Mouse (Mus musculus) CD4-positive helper T cell, adult 2 months (primary cell): ENCODE measurements around the gene Sphk2.

Experiments used
- DNase-seq: peaks from one replicate; pipeline ENCODE4 v3.0.0-alpha.2; 2012; ENCODE audit warnings: low read depth, missing footprints, low spot score

Sphk2 gene

DNA sequence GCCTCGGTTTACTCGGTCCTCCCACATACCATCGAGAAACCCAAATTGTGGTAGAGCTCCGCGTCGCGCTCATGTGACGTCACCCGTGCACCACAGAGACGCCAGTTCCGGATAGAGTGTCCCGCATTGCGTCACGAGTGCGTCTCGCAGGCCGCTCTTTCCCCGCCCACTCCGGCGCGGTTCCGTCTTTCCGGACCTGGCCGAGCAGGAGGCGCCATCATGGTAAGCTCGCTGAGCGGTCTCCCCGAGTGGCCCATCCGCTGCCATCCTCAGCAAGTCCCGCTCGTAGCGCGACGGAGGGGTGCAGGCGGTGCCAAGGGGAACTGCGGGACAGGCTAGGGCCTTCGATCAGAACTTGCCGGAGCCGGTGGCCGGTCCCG, at the start of gene Sphk2:
Sphk2 (minus strand) TSS at position 85 of the 380 bp plus-strand sequence.
- DNase-seq, result peak; percentile 98

DNA sequence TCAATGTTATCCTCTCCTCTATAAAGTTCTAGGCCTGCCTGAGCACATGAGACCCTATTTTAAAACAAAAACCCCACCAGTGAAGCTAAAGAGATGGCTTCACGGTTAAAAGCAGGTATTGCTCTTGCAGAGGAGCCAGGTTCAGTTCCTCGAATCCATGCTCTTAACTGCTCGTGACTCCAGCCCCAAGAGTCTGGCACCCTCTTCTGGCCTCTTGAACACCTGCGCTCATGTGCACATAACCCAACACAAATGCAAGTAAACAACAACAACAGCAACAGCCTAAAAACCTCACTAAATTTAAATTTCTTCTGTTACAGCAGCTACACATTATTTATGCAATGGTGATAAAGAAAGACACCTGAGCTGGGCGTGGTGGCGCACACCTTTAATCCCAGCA, 49.7 kb upstream of the Sphk2 start:
- DNase-seq, result no peak

DNA sequence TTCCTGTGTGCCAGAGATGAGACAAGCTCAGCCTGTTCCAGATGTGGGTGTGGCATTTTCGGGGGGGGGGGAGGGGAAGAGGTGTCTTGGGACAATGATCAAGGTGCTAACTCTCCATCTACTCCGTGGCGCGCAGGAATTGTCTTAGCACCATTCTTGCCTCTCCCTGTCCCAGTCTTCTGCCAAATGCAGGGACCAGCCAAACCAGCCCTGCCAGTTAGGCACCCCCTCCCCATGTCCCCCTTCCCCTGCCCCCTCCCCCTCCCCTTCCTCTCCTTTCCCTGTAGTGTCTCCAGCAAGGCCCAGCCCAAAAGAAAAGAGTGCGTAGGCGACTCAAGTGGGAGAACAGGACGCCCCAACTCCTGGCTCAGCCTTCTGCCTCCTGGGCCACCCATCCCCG, 49.0 kb upstream of the Sphk2 start:
- no peak for DNase-seq

DNA sequence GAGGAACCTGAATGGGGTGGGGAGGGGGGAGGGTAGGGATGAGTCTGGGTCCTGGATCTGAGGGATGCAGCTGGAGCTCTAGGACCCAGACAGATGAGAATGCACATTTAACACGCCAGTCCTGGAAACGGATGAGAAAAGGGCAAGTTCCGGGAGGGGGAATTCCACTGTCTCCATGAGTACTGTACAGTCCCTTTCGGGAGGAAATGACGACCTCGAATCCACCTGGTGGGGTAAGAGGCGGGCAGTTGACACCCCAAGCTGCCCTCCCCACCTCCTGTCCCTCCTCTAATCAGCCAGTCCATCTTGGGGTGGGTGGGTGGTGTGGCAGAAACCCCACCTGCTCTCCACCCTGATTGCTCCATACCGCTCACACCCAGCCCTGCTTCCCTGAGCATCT, 48.2 kb upstream of the Sphk2 start:
- DNase-seq, result peak; percentile 29

DNA sequence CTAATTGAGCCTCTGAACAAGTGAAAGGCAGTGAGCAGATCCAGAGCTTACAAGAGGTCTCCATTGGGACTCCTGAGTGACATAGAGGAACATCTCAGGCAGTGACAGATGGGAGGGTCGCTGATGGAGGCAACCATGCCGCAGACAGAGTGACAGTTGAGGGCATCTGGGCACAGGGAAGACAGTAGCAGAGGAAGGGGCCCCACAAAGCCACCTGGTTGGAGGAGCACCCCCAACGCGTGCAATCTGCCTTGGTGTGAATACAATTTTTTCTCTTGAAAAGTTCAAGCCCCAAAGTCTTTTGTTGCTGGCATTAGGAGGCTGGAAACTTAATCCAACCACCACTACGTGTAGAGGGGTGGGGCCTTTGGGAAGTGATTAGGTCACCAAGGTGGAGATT, 42.3 kb upstream of the Sphk2 start:
- DNase-seq, result no peak

DNA sequence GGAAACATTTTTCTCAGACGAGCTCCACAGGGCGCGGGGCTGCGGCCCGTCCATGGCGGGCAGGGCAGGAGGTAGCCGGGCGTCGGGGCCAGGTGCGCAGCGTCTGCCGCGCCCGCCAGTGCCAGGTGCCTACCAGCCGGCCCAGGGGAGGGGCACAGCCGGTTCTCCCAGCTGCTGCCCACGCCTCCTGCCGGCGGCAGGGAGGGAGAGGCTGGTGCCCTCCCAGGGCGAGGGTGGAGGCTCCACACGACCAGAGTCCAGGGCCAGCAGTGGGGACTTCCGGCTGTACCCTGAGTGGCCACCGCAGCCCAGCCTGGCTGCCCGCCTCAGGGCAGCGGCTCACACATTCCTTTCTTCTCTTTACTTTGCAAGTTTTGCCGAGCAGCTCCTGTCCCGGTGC, 41.6 kb upstream of the Sphk2 start:
- DNase-seq, result no peak

DNA sequence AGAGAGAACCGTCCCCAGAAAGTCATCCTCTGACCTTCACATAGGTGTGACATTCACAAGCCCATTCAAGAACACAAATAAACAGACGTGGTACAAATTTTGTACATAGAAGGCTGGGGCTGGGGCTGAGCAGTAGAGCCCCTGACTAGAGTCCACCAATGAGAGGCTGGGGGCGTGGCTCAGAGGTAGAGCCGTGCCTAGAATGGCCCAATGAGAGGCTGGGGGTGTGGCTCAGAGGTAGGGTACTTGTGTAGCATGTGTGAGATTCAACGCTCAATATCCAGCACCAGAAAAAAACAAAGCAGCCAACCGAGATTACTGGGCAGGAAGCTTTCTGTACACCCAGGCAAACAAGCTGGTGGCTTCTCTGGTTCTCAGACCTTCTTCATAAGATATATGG, 37.9 kb upstream of the Sphk2 start:
- DNase-seq, result no peak

DNA sequence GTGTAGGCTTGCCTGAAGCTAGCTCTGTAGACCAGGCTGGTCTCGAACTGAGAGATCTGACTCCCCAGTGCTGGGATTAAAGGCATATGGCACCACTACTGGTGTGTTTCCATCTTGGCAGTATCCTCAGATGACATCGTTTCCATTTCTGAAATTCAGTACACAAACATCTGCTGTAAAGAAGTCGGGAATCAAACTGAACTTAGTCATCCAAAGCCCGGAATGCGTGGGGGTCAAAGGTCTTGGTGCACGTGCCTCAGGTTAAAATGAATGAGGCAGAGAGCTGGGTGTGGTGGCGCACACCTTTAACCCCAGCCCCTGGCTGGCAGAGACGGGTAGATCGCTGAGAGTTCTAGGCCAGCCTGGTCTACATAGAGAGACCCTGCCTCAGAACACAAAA, 32.4 kb upstream of the Sphk2 start:
- DNase-seq, result no peak

DNA sequence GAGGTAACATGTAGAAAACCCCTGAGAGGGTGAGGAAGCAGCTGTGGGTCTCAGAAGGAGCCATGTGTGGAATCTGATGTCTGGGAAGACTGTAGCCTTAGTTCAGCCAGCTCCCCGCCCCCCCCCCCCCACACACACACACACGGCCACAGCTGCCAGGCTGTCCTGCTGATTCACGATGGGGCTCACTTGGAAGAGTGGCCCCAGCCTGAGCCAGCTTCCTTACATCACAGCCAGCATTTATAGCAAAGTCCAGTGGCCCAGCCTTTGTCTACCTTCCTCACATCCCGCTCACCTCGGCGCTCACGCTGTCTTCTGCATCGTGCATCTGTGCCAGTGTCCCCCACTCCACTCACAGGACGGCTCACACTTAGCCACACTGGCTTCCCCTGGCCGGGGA, 31.6 kb upstream of the Sphk2 start:
- no peak for DNase-seq

DNA sequence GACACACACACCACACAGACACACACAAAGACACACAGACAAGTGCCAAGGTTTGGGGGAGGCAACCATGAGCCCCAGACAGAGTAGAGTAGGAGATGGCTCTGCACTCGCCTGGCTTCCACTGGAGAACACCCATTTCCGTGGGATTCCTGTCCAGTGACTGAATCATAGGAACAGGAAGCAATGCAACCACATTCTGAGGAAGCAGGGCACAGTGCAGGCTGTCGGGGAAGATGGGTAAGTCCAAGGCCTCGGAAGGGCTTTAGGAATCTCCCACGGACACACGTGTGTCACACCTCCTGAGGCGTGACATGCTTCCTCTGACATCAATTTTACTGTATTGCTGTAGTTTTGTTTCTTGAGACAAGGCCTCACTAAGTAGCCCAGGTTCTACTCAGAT, 30.3 kb upstream of the Sphk2 start:
- no peak for DNase-seq

GRCm38 (mm10) chr7:45747450-45747849, 29.6 kb upstream of the Sphk2 start:
- DNase-seq, result no peak

DNA sequence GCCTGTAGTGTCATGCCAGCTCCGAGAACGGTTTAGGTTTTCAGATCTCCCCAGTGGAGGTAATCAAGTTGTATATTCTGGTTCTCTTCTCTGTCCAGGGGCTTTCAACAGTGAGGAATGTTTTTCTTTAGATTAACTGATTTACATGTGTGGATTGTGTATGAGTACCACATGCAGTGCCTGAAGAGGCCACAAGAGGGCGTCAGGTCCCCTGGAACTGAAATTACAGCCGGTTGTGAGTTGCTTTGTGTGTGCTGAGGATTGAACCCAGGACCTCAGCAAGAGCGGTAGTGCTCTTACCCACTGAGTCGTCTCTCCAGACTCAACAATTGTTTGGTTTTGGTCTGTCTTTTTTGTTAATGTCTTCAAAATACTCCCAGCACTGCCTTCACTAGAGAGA, 28.7 kb upstream of the Sphk2 start:
- DNase-seq, result no peak

DNA sequence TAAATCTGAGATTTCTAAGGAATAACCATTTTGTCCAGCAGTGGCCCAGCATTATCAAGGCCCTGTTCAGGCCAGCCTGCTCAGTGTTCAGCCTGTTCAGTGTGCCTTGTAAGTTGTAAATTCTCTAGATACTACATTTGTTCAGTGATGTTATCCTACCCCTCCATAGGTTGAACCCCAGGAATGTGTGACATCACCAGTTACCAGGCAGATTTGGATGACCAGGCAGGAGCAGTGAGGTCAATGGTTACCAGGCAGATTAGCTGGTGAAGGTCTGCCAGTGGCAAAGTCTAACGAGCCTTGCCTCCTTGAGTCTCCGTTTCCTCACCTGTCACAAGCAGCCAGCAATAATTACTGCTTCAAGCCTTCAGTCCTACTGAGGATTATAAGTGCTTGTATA, 26.6 kb upstream of the Sphk2 start:
- DNase-seq, result peak; percentile 66

DNA sequence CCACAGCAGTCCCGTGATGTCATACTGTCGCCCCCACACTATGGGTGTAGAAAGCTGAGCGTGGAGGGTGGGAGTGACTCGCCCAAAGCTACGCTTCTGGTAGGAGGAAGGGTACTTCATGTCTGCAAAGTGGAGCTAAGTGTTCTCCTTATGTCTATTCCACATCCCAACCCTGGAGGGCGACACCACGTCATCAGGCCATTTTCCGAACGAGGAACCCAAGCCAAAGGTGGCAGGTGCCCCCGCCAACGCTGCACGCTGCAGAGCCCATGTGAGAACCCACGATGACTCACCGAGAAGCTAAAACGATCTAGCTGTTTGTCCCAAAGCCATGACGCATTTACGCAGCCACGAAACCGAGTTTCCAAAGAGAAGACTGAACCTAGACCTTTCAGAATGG, 24.5 kb upstream of the Sphk2 start:
- DNase-seq, result peak; percentile 89

DNA sequence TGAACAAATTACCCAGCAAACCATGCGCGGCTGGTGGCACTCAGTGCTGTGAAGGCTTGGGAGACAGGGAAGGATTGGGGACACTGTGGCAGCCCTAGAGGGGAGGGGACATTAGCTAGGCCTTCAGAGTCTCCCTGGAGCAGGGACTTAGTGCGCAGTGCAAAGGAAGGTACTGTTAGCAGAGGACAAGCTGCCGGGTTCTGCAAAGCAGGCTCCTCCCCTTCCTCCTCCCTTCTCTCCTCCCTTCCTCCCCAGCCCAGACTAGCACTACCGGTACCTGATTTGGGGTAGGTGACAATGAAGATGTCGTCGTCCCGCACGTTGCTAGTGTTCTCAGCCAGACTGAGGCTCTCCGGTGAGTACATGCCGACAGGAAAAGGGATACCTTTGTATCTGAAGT, 24.0 kb upstream of the Sphk2 start:
- peak; percentile 86 for DNase-seq

DNA sequence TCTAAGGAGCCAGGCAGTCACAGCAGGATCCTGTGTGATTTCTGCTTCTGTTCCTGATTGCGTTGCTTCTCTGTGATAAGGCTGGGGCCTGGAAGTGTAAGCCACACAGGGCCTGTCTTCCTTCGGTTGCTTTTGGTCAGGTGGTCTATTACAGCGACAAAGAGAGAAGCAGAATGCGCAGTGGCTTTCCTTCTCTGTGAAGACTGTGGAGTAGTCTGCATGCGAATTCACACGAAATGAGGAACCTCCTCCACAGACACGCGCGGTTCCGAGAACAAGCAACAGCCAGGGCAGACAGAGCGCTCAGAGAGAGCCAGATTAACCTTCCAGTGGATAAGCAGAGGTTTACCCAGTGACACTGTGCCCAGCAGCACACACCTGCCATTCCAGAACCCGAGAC, 23.5 kb upstream of the Sphk2 start:
- no peak for DNase-seq

GRCm38 (mm10) chr7:45739820-45740219, 22.0 kb upstream of the Sphk2 start:
- peak; percentile 42 for DNase-seq

GRCm38 (mm10) chr7:45739162-45739763, 21.5 kb upstream of the Sphk2 start:
- DNase-seq, result peak; percentile 90

DNA sequence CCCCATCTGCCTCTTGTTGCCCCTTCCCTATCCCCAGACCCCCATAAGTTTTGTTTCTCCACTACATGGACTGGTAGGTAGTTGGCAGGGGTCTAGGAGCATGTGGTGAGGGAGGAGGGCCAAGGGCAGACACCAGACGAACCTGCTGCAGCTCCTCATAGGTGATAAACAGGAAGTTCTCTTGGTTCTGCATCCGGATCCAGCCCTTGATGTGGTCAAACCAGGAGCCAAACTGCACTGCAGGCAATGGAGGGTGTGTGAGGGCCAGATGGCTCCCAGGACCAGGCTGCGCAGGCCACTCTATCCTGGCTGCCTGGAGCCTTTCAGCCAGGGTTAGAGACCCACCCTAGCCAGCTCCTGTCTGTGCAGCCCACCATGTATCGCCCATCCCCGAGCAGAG, 15.7 kb upstream of the Sphk2 start:
- peak; percentile 90 for DNase-seq

GRCm38 (mm10) chr7:45730727-45731431, 13.1 kb upstream of the Sphk2 start:
- DNase-seq, result peak; percentile 32

DNA sequence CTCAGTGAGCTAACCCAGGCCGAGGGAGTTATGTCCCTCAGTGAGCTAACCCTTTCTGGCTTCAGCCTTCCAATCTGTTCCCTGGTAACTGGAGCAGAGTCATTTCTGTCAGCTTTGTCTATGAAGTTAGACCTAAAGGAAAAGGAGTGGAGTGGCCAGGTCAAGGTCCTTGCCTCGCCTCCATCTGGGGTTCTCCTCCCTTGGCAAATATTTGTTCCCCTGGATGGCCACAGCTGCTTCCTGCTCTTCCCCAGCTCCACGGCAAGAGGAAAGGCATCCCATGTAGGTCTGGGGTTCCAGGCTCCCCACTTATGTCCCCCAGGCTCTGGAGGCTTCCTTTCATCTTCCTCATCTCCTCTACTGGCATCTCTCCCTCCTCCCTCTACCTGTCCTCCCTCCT, 9.8 kb upstream of the Sphk2 start:
- no peak for DNase-seq

- DNase-seq, result no peak
These were observed 8.6 kb upstream of the Sphk2 start for GRCm38 (mm10) chr7:45726419-45726818.

GRCm38 (mm10) chr7:45725713-45726112, 7.9 kb upstream of the Sphk2 start, which contains the start of gene Spaca4:
Gene Spaca4 (minus strand): TSS chr7:45725813.
- DNase-seq, result no peak

DNA sequence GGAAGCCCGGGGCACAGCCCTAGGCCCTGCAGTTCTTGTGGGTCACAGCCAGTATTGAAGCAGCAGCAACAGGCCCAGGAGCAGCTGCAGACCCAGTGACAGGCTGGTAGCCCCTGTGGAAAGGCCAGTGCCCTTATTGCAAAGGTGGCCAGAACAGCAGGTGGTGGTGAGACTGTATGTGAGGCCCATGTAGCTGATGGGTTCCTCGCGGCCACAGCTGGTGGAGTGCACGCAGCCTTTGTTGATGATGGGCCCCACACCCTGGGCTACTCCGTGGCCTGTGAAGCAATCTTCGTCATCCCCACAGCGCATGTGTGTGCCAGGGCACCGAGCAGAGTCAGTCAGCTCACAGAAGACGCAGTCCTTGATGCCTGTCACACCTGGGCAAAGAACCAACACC, 7.3 kb upstream of the Sphk2 start:
- DNase-seq, result no peak
